Mouse (Mus musculus): ENCODE measurements around the gene Gm10282.

GRCm38 (mm10) chr8:72305210-72305905 is at the start of gene Gm10282:
- no peak for TF ChIP-seq POLR2A (IDR thresholded peaks at IDR 0.05; ENCODE audit: low read depth, low read length)
- no peak for TF ChIP-seq CTCF (IDR thresholded peaks at IDR 0.05; ENCODE audit: extremely low read depth, insufficient read length, insufficient replicate concordance, low read depth, low read length)
